Mouse (Mus musculus): ENCODE measurements around the gene Vmn1r32. TPM values are rescaled to one million over a fixed set of nuclear protein-coding genes. Genes with fewer than 3 reads are reported as not detected.
A peak's percentile ranks its signal among the peaks of the same experiment; 100 is the strongest.

Gene Vmn1r32
- 0.11 and 0.21 TPM in 2 replicates for polyA plus RNA-seq (2014; fragmentation: Nextera tagmentation; extraction: Ambion mirVana)

GRCm38 (mm10) chr6:66559996-66560395 lies at the start of gene Vmn1r32:
Gene Vmn1r32 (minus strand): TSS chr6:66560096.
- Histone ChIP-seq H3K4me3 (ENCODE audit: low read length) (no peak within 1 kb of the TSS), H3K9ac (ENCODE audit: low read depth, low read length) (no peak within 1 kb of the TSS), H3K36me3 (ENCODE audit: control insufficient read depth, insufficient read depth, low read length) (no peaks in the 10 kb centered on the region), H3K4me2 (replicated peaks; ENCODE audit: low read depth, low read length) (no peak within 1 kb of the TSS), H3K27me3 (ENCODE audit: control insufficient read depth, insufficient read depth, low read length) (no peaks in the 10 kb centered on the region), H3K9me3 (ENCODE audit: control insufficient read depth, low read length) (no peaks in the 10 kb centered on the region), H3K27ac (ENCODE audit: low read depth, low read length) (no peak within 1 kb of the TSS), H3K4me1 (ENCODE audit: control insufficient read depth, insufficient read depth, low read length) (no peaks in the 10 kb centered on the region)
- no peak for ATAC-seq (ENCODE audit: low FRiP score, low TSS enrichment)
- 85% methylated on average over 1 of the region's 1 CpGs for WGBS

GRCm38 (mm10) chr6:66595804-66596203 lies 35.9 kb upstream of the Vmn1r32 start:
- Histone ChIP-seq H3K36me3 (ENCODE audit: control insufficient read depth, insufficient read depth, low read length) (no peaks in the 10 kb centered on the region), H3K27me3 (ENCODE audit: control insufficient read depth, insufficient read depth, low read length) (no peaks in the 10 kb centered on the region), H3K9ac (ENCODE audit: low read depth, low read length) (no peak overlapping the region), H3K4me1 (ENCODE audit: control insufficient read depth, insufficient read depth, low read length) (no peaks in the 10 kb centered on the region), H3K9me3 (ENCODE audit: control insufficient read depth, low read length) (no peaks in the 10 kb centered on the region), H3K27ac (ENCODE audit: low read depth, low read length) (no peak overlapping the region), H3K4me3 (ENCODE audit: low read length) (no peak overlapping the region), H3K4me2 (replicated peaks; ENCODE audit: low read depth, low read length) (no peak overlapping the region)
- ATAC-seq (ENCODE audit: low FRiP score, low TSS enrichment) = no peak

- no peaks in the 10 kb centered on the region for H3K27me3 ChIP-seq (ENCODE audit: control insufficient read depth, insufficient read depth, low read length)
- peak overlapping the region; percentile 58 for H3K4me2 ChIP-seq (replicated peaks; ENCODE audit: low read depth, low read length)
- H3K27ac ChIP-seq (ENCODE audit: low read depth, low read length) = peak overlapping the region; percentile 37; the same call in 1 of the 2 replicates
- H3K9ac ChIP-seq (ENCODE audit: low read depth, low read length) = peak overlapping the region; percentile 73
- 16% methylated on average over 7 of the region's 7 CpGs for WGBS
- H3K4me1 ChIP-seq (ENCODE audit: control insufficient read depth, insufficient read depth, low read length) = peaks cover 12% of the 10 kb centered on the region; the same call in 1 of the 2 replicates
- no peak for ATAC-seq (ENCODE audit: low FRiP score, low TSS enrichment)
- H3K36me3 ChIP-seq (ENCODE audit: control insufficient read depth, insufficient read depth, low read length) = peaks cover 20% of the 10 kb centered on the region
- peak overlapping the region; percentile 54 for H3K4me3 ChIP-seq (ENCODE audit: low read length)
- H3K9me3 ChIP-seq (ENCODE audit: control insufficient read depth, low read length) = no peaks in the 10 kb centered on the region
Observed at GRCm38 (mm10) chr6:66535966-66536365, 23.9 kb downstream of the Vmn1r32 start.

GRCm38 (mm10) chr6:66535028-66535862 lies 24.7 kb downstream of the Vmn1r32 start, which contains the start of gene Mad2l1:
Gene Mad2l1 (plus strand): TSS chr6:66535390.
- peak within 1 kb of the TSS; percentile 73 for H3K9ac ChIP-seq (ENCODE audit: low read depth, low read length)
- H3K4me1 ChIP-seq (ENCODE audit: control insufficient read depth, insufficient read depth, low read length) = peaks cover 12% of the 10 kb centered on the region; the same call in 1 of the 2 replicates
- ATAC-seq (ENCODE audit: low FRiP score, low TSS enrichment) = peak; percentile 99
- H3K27ac ChIP-seq (ENCODE audit: low read depth, low read length) = peak within 1 kb of the TSS; percentile 69
- WGBS = under 1% methylated on average over 57 of the region's 57 CpGs
- peak within 1 kb of the TSS; percentile 58 for H3K4me2 ChIP-seq (replicated peaks; ENCODE audit: low read depth, low read length)
- no peaks in the 10 kb centered on the region for H3K9me3 ChIP-seq (ENCODE audit: control insufficient read depth, low read length)
- H3K36me3 ChIP-seq (ENCODE audit: control insufficient read depth, insufficient read depth, low read length) = peaks cover 14% of the 10 kb centered on the region
- H3K4me3 ChIP-seq (ENCODE audit: low read length) = peak within 1 kb of the TSS; percentile 54
- no peaks in the 10 kb centered on the region for H3K27me3 ChIP-seq (ENCODE audit: control insufficient read depth, insufficient read depth, low read length)

- Histone ChIP-seq H3K4me2 (replicated peaks; ENCODE audit: low read depth, low read length) (peak overlapping the region; percentile 51), H3K4me1 (ENCODE audit: control insufficient read depth, insufficient read depth, low read length) (peaks cover 12% of the 10 kb centered on the region; the same call in 1 of the 2 replicates), H3K9me3 (ENCODE audit: control insufficient read depth, low read length) (no peaks in the 10 kb centered on the region), H3K4me3 (ENCODE audit: low read length) (peak overlapping the region; percentile 54), H3K9ac (ENCODE audit: low read depth, low read length) (peak overlapping the region; percentile 52), H3K27me3 (ENCODE audit: control insufficient read depth, insufficient read depth, low read length) (no peaks in the 10 kb centered on the region), H3K36me3 (ENCODE audit: control insufficient read depth, insufficient read depth, low read length) (peaks cover 6% of the 10 kb centered on the region), H3K27ac (ENCODE audit: low read depth, low read length) (peak overlapping the region; percentile 69)
- 79% methylated on average over 5 of the region's 5 CpGs for WGBS
- no peak for ATAC-seq (ENCODE audit: low FRiP score, low TSS enrichment)
Observed at GRCm38 (mm10) chr6:66534366-66534941, 25.4 kb downstream of the Vmn1r32 start.

GRCm38 (mm10) chr6:66533241-66533640 lies 26.7 kb downstream of the Vmn1r32 start:
- no peak overlapping the region for H3K9ac ChIP-seq (ENCODE audit: low read depth, low read length)
- peaks cover 12% of the 10 kb centered on the region; the same call in 1 of the 2 replicates for H3K4me1 ChIP-seq (ENCODE audit: control insufficient read depth, insufficient read depth, low read length)
- no peak overlapping the region for H3K4me3 ChIP-seq (ENCODE audit: low read length)
- H3K27ac ChIP-seq (ENCODE audit: low read depth, low read length) = no peak overlapping the region
- WGBS = 33% methylated on average over 3 of the region's 3 CpGs
- ATAC-seq (ENCODE audit: low FRiP score, low TSS enrichment) = no peak
- no peaks in the 10 kb centered on the region for H3K27me3 ChIP-seq (ENCODE audit: control insufficient read depth, insufficient read depth, low read length)
- H3K9me3 ChIP-seq (ENCODE audit: control insufficient read depth, low read length) = no peaks in the 10 kb centered on the region
- H3K4me2 ChIP-seq (replicated peaks; ENCODE audit: low read depth, low read length) = no peak overlapping the region
- H3K36me3 ChIP-seq (ENCODE audit: control insufficient read depth, insufficient read depth, low read length) = no peaks in the 10 kb centered on the region

- no peaks in the 10 kb centered on the region for H3K27me3 ChIP-seq (ENCODE audit: control insufficient read depth, insufficient read depth, low read length)
- 94% methylated on average over 10 of the region's 10 CpGs for WGBS
- no peak for ATAC-seq (ENCODE audit: low FRiP score, low TSS enrichment)
- H3K4me1 ChIP-seq (ENCODE audit: control insufficient read depth, insufficient read depth, low read length) = no peaks in the 10 kb centered on the region
- no peak overlapping the region for H3K4me2 ChIP-seq (replicated peaks; ENCODE audit: low read depth, low read length)
- H3K9me3 ChIP-seq (ENCODE audit: control insufficient read depth, low read length) = no peaks in the 10 kb centered on the region
- H3K9ac ChIP-seq (ENCODE audit: low read depth, low read length) = no peak overlapping the region
- no peak overlapping the region for H3K4me3 ChIP-seq (ENCODE audit: low read length)
- no peak overlapping the region for H3K27ac ChIP-seq (ENCODE audit: low read depth, low read length)
- no peaks in the 10 kb centered on the region for H3K36me3 ChIP-seq (ENCODE audit: control insufficient read depth, insufficient read depth, low read length)
Observed at GRCm38 (mm10) chr6:66528386-66528785, 31.5 kb downstream of the Vmn1r32 start.

GRCm38 (mm10) chr6:66516368-66516767 lies 43.5 kb downstream of the Vmn1r32 start:
- H3K4me3 ChIP-seq (ENCODE audit: low read length) = no peak overlapping the region
- no peaks in the 10 kb centered on the region for H3K9me3 ChIP-seq (ENCODE audit: control insufficient read depth, low read length)
- no peak overlapping the region for H3K27ac ChIP-seq (ENCODE audit: low read depth, low read length)
- H3K4me2 ChIP-seq (replicated peaks; ENCODE audit: low read depth, low read length) = no peak overlapping the region
- ATAC-seq (ENCODE audit: low FRiP score, low TSS enrichment) = no peak
- H3K36me3 ChIP-seq (ENCODE audit: control insufficient read depth, insufficient read depth, low read length) = no peaks in the 10 kb centered on the region
- H3K27me3 ChIP-seq (ENCODE audit: control insufficient read depth, insufficient read depth, low read length) = no peaks in the 10 kb centered on the region
- no peak overlapping the region for H3K9ac ChIP-seq (ENCODE audit: low read depth, low read length)
- H3K4me1 ChIP-seq (ENCODE audit: control insufficient read depth, insufficient read depth, low read length) = no peaks in the 10 kb centered on the region
- 97% methylated on average over 5 of the region's 5 CpGs for WGBS
